Mouse (Mus musculus): ENCODE data around the gene Apon. TPM values are rescaled to one million over a fixed set of nuclear protein-coding genes. Genes with fewer than 3 reads are reported as not detected.
"Not testable (repeated sequence)": the region's sequence is repeated elsewhere in the genome, so short reads cannot be mapped to it uniquely, and the experiment has no call there.

Apon gene
- polyA plus RNA-seq, 1 experiment from 2014 or later, result 0.67 TPM

- Histone ChIP-seq H3K4me2 (no peak overlapping the region), H3K9me3 (ENCODE audit: low read depth, low read length) (no peaks in the 10 kb centered on the region)
- no peak for ATAC-seq (ENCODE audit: insufficient read depth)
These were observed 9.8 kb upstream of the Apon start for GRCm38 (mm10) chr10:128244121-128244520.

DNA sequence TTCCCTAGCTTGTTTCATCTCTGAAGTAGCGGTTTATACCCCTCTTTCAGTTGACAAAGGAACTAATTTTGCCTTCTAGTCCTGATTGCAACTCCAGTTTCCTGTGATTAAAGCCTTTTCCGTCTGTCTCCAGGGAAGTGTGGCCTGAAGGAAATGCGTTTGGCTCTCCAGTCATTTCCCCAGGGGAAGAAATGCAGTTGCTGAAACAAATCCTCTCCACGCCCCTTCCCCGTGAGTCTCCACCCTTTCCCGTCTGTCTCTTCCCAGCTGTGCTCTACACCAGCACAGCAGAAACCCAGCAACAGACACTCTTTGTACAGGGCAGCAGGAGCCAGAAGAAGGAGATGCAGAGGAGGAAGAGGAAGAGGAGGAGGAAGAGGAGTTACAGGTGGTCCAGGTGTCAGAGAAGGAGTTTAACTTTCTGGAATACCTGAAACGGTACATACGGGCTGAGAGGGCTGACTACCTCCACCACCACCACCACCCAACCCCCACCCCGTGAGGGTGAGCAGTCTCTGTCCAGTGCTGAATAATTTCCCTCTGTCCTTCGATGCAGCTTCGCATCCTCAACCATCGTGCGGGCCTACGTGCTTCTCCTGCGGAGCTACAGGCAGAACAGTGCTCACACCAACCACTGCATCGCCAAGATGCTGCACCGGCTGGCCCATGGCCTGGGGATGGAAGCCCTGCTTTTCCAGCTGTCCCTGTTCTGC, 6.7 kb upstream of the Apon start:
- H3K36me3 ChIP-seq (ENCODE audit: insufficient read depth), result peaks cover 99% of the 10 kb centered on the region
- H3K4me2 ChIP-seq, result peak overlapping the region; percentile 38
- DNase-seq (peak; percentile 65), ATAC-seq (ENCODE audit: insufficient read depth) (no peak)
- 78% methylated on average over 17 of the region's 17 CpGs for WGBS
- TF ChIP-seq CTCF (IDR thresholded peaks at IDR 0.05; ENCODE audit: low read depth), result no peak
- no peaks in the 10 kb centered on the region for H3K27me3 ChIP-seq (ENCODE audit: insufficient read depth, low read length)
- no peaks in the 10 kb centered on the region for H3K9me3 ChIP-seq (ENCODE audit: low read depth, low read length)
- H3K9ac ChIP-seq, result no peak overlapping the region
- H3K4me1 ChIP-seq (ENCODE audit: insufficient read depth), result no peaks in the 10 kb centered on the region
- H3K27ac ChIP-seq (ENCODE audit: low read depth), result peak overlapping the region; percentile 71; the same call in 1 of the 2 replicates
- H3K4me3 ChIP-seq (ENCODE audit: low read depth, low read length), result no peak overlapping the region

More at GRCm38 (mm10) chr10:128244121-128244520, 9.8 kb upstream of the Apon start:
- no peaks in the 10 kb centered on the region for H3K27me3 ChIP-seq (ENCODE audit: insufficient read depth, low read length)
- 92% methylated on average over 15 of the region's 15 CpGs for WGBS
- H3K9ac ChIP-seq, result no peak overlapping the region
- H3K4me1 ChIP-seq (ENCODE audit: insufficient read depth), result no peaks in the 10 kb centered on the region
- no peak overlapping the region for H3K4me3 ChIP-seq (ENCODE audit: low read depth, low read length)
- no peak overlapping the region for H3K27ac ChIP-seq (ENCODE audit: low read depth)
- no peak for TF ChIP-seq CTCF (IDR thresholded peaks at IDR 0.05; ENCODE audit: low read depth)
- H3K36me3 ChIP-seq (ENCODE audit: insufficient read depth), result peaks cover 96% of the 10 kb centered on the region
- no peak for DNase-seq

- Histone ChIP-seq H3K36me3 (ENCODE audit: insufficient read depth) (peaks cover 78% of the 10 kb centered on the region), H3K4me1 (ENCODE audit: insufficient read depth) (no peaks in the 10 kb centered on the region), H3K9ac (no peak overlapping the region), H3K27ac (ENCODE audit: low read depth) (no peak overlapping the region), H3K4me2 (no peak overlapping the region), H3K9me3 (ENCODE audit: low read depth, low read length) (no peaks in the 10 kb centered on the region), H3K4me3 (ENCODE audit: low read depth, low read length) (no peak overlapping the region), H3K27me3 (ENCODE audit: insufficient read depth, low read length) (no peaks in the 10 kb centered on the region)
- DNase-seq, result no peak
- no peak for TF ChIP-seq CTCF (IDR thresholded peaks at IDR 0.05; ENCODE audit: low read depth)
- 91% methylated on average over 13 of the region's 13 CpGs for WGBS
- ATAC-seq (ENCODE audit: insufficient read depth), result no peak
These were observed 3.3 kb upstream of the Apon start for GRCm38 (mm10) chr10:128250565-128250964.

- TF ChIP-seq CTCF (IDR thresholded peaks at IDR 0.05; ENCODE audit: low read depth), result no peak
- no peaks in the 10 kb centered on the region for H3K27me3 ChIP-seq (ENCODE audit: insufficient read depth, low read length)
- H3K4me3 ChIP-seq (ENCODE audit: low read depth, low read length), result no peak overlapping the region
- ATAC-seq (ENCODE audit: insufficient read depth) (no peak), DNase-seq (no peak)
- no peak overlapping the region for H3K4me2 ChIP-seq
- no peak overlapping the region for H3K9ac ChIP-seq
- no peak overlapping the region for H3K27ac ChIP-seq (ENCODE audit: low read depth)
- no peaks in the 10 kb centered on the region for H3K9me3 ChIP-seq (ENCODE audit: low read depth, low read length)
- peaks cover 25% of the 10 kb centered on the region for H3K36me3 ChIP-seq (ENCODE audit: insufficient read depth)
- H3K4me1 ChIP-seq (ENCODE audit: insufficient read depth), result no peaks in the 10 kb centered on the region
- WGBS, result 76% methylated on average over 8 of the region's 8 CpGs
These were observed 2.0 kb downstream of the Apon start for GRCm38 (mm10) chr10:128255925-128256324.

- Histone ChIP-seq H3K4me3 (ENCODE audit: low read depth, low read length) (no peak overlapping the region), H3K4me1 (ENCODE audit: insufficient read depth) (no peaks in the 10 kb centered on the region), H3K27me3 (ENCODE audit: insufficient read depth, low read length) (no peaks in the 10 kb centered on the region), H3K36me3 (ENCODE audit: insufficient read depth) (peaks cover 21% of the 10 kb centered on the region), H3K27ac (ENCODE audit: low read depth) (no peak overlapping the region), H3K9ac (no peak overlapping the region), H3K4me2 (no peak overlapping the region), H3K9me3 (ENCODE audit: low read depth, low read length) (no peaks in the 10 kb centered on the region)
- no peak for TF ChIP-seq CTCF (IDR thresholded peaks at IDR 0.05; ENCODE audit: low read depth)
- DNase-seq, result no peak
- ATAC-seq (ENCODE audit: insufficient read depth), result no peak
- WGBS, result 70% methylated on average over 8 of the region's 8 CpGs
These were observed 2.4 kb downstream of the Apon start for GRCm38 (mm10) chr10:128256328-128256727.

- H3K4me2 ChIP-seq, result no peak overlapping the region
- no peak for ATAC-seq (ENCODE audit: insufficient read depth)
- no peaks in the 10 kb centered on the region for H3K36me3 ChIP-seq (ENCODE audit: insufficient read depth)
- DNase-seq, result no peak
- no peak for TF ChIP-seq CTCF (IDR thresholded peaks at IDR 0.05; ENCODE audit: low read depth)
- WGBS, result 74% methylated on average over 4 of the region's 4 CpGs
- H3K9me3 ChIP-seq (ENCODE audit: low read depth, low read length), result no peaks in the 10 kb centered on the region
- no peaks in the 10 kb centered on the region for H3K4me1 ChIP-seq (ENCODE audit: insufficient read depth)
- H3K4me3 ChIP-seq (ENCODE audit: low read depth, low read length), result no peak overlapping the region
- no peak overlapping the region for H3K27ac ChIP-seq (ENCODE audit: low read depth)
- no peak overlapping the region for H3K9ac ChIP-seq
- H3K27me3 ChIP-seq (ENCODE audit: insufficient read depth, low read length), result no peaks in the 10 kb centered on the region
These were observed 5.1 kb downstream of the Apon start for GRCm38 (mm10) chr10:128258953-128259352.

- H3K4me2 ChIP-seq, result no peak overlapping the region
- 81% methylated on average over 5 of the region's 5 CpGs for WGBS
- no peak overlapping the region for H3K9ac ChIP-seq
- H3K36me3 ChIP-seq (ENCODE audit: insufficient read depth), result no peaks in the 10 kb centered on the region
- no peak for TF ChIP-seq CTCF (IDR thresholded peaks at IDR 0.05; ENCODE audit: low read depth)
- no peak overlapping the region for H3K4me3 ChIP-seq (ENCODE audit: low read depth, low read length)
- DNase-seq (no peak), ATAC-seq (ENCODE audit: insufficient read depth) (no peak)
- no peaks in the 10 kb centered on the region for H3K9me3 ChIP-seq (ENCODE audit: low read depth, low read length)
- H3K27me3 ChIP-seq (ENCODE audit: insufficient read depth, low read length), result no peaks in the 10 kb centered on the region
- no peak overlapping the region for H3K27ac ChIP-seq (ENCODE audit: low read depth)
- no peaks in the 10 kb centered on the region for H3K4me1 ChIP-seq (ENCODE audit: insufficient read depth)
These were observed 6.0 kb downstream of the Apon start for GRCm38 (mm10) chr10:128259946-128260345.

DNA sequence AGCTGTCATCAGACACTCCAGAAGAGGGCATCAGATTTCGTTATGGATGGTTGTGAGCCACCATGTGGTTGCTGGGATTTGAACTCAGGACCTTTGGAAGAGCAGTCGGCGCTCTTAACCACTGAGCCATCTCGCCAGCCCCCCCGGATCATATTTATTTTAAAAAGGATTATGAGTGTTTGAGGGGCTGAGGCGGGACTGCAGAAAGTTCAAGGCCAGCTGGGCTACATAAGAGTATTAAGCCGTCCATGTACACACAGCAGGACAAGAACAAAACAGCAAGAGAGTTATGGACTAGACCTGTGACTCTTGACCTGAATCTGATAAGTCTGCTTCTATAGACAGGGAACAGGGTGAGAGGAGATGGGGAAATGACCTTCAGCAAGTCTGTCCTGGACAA, 6.5 kb downstream of the Apon start:
- WGBS, result 70% methylated on average over 7 of the region's 7 CpGs
- not testable (repeated sequence) for H3K27ac ChIP-seq (ENCODE audit: low read depth)

More for the DNA sequence above, 6.5 kb downstream of the Apon start:
- H3K36me3 ChIP-seq (ENCODE audit: insufficient read depth); H3K27me3 ChIP-seq (ENCODE audit: insufficient read depth, low read length); ATAC-seq (ENCODE audit: insufficient read depth); H3K4me1 ChIP-seq (ENCODE audit: insufficient read depth); H3K9me3 ChIP-seq (ENCODE audit: low read depth, low read length); H3K9ac ChIP-seq; H3K4me3 ChIP-seq (ENCODE audit: low read depth, low read length); DNase-seq; H3K4me2 ChIP-seq: not testable (repeated sequence)
